Mouse (Mus musculus) cortical plate, adult 2 months (tissue): ENCODE measurements around the gene Ralgds.

Experiments
- CTCF ChIP-seq: fragments of 200-500 bp; IDR thresholded peaks from 2 replicates; pipeline ENCODE4 v1.5.1; 2011; ENCODE audit warnings: mild to moderate bottlenecking, control low read depth, low read length; ENCODE audit not compliant: insufficient read depth; ENCODE audit errors: extremely low read depth
- POLR2A ChIP-seq: fragments of 200-500 bp; IDR thresholded peaks from 2 replicates; pipeline ENCODE4 v1.6.1; 2011; ENCODE audit warnings: mild to moderate bottlenecking, low read length, control low read depth; ENCODE audit not compliant: insufficient read depth; ENCODE audit errors: extremely low read depth

- TF ChIP-seq CTCF (no peak), POLR2A (no peak)
Observed at GRCm38 (mm10) chr2:28563830-28564229, 50.9 kb downstream of the Ralgds start.
